Mouse (Mus musculus) cerebellum, adult 11-12 months (tissue): ENCODE data around the gene Cdc42ep5.

Experiments used
- DNase-seq: peaks from one replicate; pipeline ENCODE4 v3.0.0; 2022

The Cdc42ep5 gene

GRCm38 (mm10) chr7:4124856-4125255 is 39.8 kb downstream of the Cdc42ep5 start:
- DNase-seq, result no peak

DNA sequence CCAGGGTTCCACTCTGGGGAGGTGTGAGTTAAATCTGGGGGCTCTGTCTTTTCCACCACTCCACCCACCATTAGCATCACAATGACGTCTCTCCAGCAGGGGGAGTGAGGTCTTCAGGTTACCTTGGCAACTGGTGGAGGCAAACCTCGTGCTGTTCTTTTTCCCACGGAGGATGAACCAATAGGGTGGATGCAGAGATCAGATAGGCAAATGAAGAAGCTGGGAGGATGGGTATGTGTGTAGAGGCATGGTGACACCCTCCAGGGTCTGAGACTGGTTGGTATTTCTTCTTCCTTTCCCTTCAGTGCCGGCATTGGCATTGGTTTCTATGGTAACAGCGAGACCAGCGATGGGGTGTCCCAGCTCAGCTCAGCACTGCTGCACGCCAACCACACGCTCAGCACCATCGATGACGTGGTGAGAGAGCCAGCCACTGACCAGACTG is 40.3 kb downstream of the Cdc42ep5 start:
- DNase-seq, result peak; percentile 74

GRCm38 (mm10) chr7:4123732-4124131 is 40.9 kb downstream of the Cdc42ep5 start:
- peak; percentile 87 for DNase-seq

- DNase-seq, result no peak
These were observed 41.9 kb downstream of the Cdc42ep5 start for GRCm38 (mm10) chr7:4122783-4123182.

- DNase-seq, result peak; percentile 36
These were observed 42.4 kb downstream of the Cdc42ep5 start for GRCm38 (mm10) chr7:4122076-4122768.

GRCm38 (mm10) chr7:4119976-4120921 is 44.4 kb downstream of the Cdc42ep5 start:
- peak; percentile 66 for DNase-seq

DNA sequence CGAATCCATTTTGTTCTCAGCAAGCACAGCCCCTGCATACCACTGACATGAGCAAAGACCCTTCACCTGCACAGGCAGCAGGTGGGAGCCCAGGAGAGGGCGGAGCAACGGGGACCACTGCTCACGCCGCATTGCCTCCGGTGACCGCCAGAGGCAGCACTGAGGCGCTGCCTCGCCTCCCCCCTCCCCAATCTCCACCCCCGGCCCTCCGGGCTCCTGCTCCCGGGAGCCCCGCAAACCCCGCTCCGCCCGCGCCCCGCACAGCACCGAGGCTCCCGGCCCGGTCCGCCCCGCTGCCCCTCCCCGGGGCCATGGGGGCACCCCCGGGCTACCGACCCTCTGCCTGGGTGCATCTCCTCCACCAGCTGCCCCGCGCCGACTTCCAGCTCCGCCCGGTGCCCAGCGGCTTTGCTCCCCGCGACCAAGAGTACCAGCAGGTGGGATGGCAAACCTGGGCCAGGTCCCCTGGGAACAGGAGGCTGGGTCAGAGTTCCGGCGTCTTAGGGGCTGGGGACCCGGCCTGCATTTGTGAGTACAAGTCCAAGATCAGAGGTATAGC is 45.2 kb downstream of the Cdc42ep5 start, which contains the start of gene Ttyh1:
Ttyh1 (plus strand) TSS at position 65 of the 559 bp plus-strand sequence.
- peak; percentile 76 for DNase-seq

DNA sequence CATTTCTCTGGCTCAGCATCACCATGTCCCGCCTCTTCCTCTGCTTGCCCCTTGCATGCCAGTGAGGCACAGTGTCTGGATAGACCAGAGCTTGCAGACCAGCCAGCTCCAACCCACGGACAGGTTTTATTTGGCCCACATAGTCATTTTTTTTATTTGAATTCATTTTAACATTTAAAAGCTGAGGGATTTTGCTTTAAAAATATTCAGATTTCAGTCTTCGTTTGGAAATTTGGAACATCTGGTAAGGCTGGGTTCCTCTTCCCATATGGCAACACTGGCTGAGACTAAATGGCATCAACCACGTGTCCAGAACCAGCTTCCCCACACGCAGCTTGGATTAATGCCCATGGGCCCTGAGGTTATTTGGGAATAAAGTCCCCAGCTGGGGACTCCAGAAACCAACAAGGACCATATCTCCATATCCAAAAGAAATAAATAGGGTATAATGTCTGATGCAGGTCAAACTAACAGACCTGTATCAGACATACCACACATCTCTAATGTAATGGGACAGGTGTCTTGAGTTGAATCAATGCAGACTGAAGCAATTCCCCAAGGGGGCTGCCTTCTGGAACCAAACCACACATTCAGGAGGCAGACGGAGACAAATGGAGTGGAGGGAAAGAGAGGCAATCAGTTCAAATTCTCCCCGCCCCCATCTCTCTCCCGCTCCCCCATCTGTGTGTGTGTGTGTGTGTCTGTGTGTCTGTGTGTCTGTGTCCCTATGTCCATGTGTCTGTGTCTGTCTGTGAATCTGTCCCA is 47.4 kb downstream of the Cdc42ep5 start:
- peak; percentile 16 for DNase-seq

- DNase-seq, result peak; percentile 28
These were observed 52.9 kb downstream of the Cdc42ep5 start for GRCm38 (mm10) chr7:4111766-4112165.

- no peak for DNase-seq
These were observed 61.2 kb downstream of the Cdc42ep5 start for GRCm38 (mm10) chr7:4103411-4103810.
